Mouse (Mus musculus): ENCODE data around the gene Ang.

GRCm38 (mm10) chr14:51047846-51048245 lies 43.1 kb upstream of the Ang start:
- TF ChIP-seq CTCF (IDR thresholded peaks at IDR 0.05; ENCODE audit: low read depth) = no peak
- TF ChIP-seq EP300 (IDR thresholded peaks at IDR 0.05; ENCODE audit: low read depth) = no peak

Data from liver, postnatal 0 days (tissue).